ENCODE assay signal across 21 mouse cellular contexts in the genomic region with DNA sequence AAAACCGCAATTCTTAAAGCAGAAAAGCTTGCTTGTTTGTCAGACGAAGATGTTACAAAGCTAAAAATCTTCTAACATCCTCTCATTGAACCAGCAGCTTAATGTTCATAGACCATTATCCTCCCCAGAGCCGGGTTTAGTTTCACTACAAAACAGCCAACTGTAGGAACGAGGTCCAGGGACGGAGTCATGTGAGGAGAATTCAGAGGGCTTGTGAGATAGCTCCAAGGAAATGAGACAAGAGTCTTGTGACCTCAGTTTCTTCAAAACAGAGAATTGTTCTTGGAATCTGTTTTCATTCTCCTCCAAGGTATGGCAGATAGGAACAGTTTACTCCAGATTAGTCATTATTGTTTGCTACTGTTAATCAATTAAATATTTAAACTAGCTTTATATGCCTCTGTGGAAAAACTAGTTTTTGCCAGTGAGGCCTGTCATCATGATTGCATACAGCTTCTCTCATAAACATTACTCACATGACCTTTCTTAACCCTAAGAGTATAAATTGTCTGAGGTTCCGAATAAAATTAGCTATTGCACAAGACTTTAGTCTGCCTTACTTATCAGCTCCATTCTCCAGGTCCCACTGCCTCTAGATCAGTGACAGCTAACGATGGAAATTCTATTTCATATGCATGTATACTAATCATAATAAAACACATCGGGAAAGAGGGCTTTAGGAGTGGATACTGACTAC. TPM values are rescaled to one million over a fixed set of nuclear protein-coding genes. Genes with fewer than 3 reads are reported as not detected.
DNase-seq lines count a peak whose midpoint lies in the region; ATAC-seq and TF ChIP-seq lines count a peak whose summit lies in the region.
"Had no signal": no experiment of that assay in that cellular context is flagged by ENCODE, and none has a peak within 500 bp of the region (broad histone marks: within the 10 kb centered on the region; RNA-seq: fewer than 3 reads in every experiment).

No protein-coding gene starts in this region.

- peak; percentile 82 for DNase-seq in heart, adult 11 months
- no peak for DNase-seq in heart, postnatal 25 days (ENCODE audit: low spot score)
- DNase-seq in 416B (ENCODE audit: low read depth) (peak; percentile 40), adipocyte (ENCODE audit: low spot score) (peak; percentile 16)
- DNase-seq in left cerebral cortex, adult 2 months (ENCODE audit: extremely low spot score in 1 of 2, low spot score in 2 of 2) = no peak
- no peak for DNase-seq in cerebellum, postnatal 25 days
- no peak for DNase-seq in thymus, postnatal 14 days
- DNase-seq: adrenal gland, postnatal 25 days; cerebellum, adult 18-20 months; kidney, adult 8-10 months; kidney, postnatal 36 days; liver, embryonic 13.5 days; lung, embryonic 14.5 days; lung, postnatal 4 days; right cerebral cortex, postnatal 14 days; thymus, adult 2 months had no signal

- intact Hi-C loops in heart, postnatal 25 days (cut with DNase I) = no loop called here
- intact Hi-C loops in left cerebral cortex, adult 2 months (cut with DNase I) = loop anchor here (5.0 kb wide), 1 partner anchor 149 kb away; no protein-coding TSS in a partner anchor

- H3K27ac ChIP-seq in intestine, postnatal 0 days (ENCODE audit: low read depth, low read length) = peak overlapping the region; percentile 30; the same call in 1 of the 2 replicates
- H3K27ac ChIP-seq in left cerebral cortex, adult 2 months = no peak overlapping the region
- H3K27ac ChIP-seq: forebrain, embryonic 13.5 days; limb, embryonic 12.5 days; liver, embryonic 13.5 days had no signal

- H3K9me3 ChIP-seq in intestine, postnatal 0 days (ENCODE audit: control insufficient read depth) = no peaks in the 10 kb centered on the region
- H3K9me3 ChIP-seq: forebrain, embryonic 13.5 days; limb, embryonic 12.5 days; liver, embryonic 13.5 days had no signal

- H3K36me3 ChIP-seq in intestine, postnatal 0 days (ENCODE audit: control insufficient read depth, insufficient read depth) = no peaks in the 10 kb centered on the region; the same call in 1 of the 2 replicates
- H3K36me3 ChIP-seq: limb, embryonic 12.5 days; liver, embryonic 13.5 days had no signal

- WGBS in intestine, postnatal 0 days = 41% methylated on average over 8 of the region's 8 CpGs

- peak; percentile 80 for ATAC-seq in intestine, postnatal 0 days
- ATAC-seq: forebrain, embryonic 13.5 days; hindbrain, embryonic 16.5 days; midbrain, embryonic 16.5 days had no signal

- H3K9ac ChIP-seq in intestine, postnatal 0 days (ENCODE audit: low read depth, low read length) = no peak overlapping the region
- H3K9ac ChIP-seq: forebrain, embryonic 13.5 days; limb, embryonic 12.5 days; liver, embryonic 13.5 days; lung, embryonic 14.5 days had no signal

- H3K4me1 ChIP-seq in intestine, postnatal 0 days (replicated peaks; ENCODE audit: control insufficient read depth, insufficient read depth, low read length) = 0 out of 2 replicates have a peak, but pooled peaks cover 7% of the 10 kb centered on the region
- H3K4me1 ChIP-seq: liver, embryonic 13.5 days had no signal

- H3K27me3 ChIP-seq in intestine, postnatal 0 days (replicated peaks; ENCODE audit: control insufficient read depth, insufficient read depth, low read length) = no peaks in the 10 kb centered on the region
- H3K27me3 ChIP-seq: forebrain, embryonic 13.5 days; limb, embryonic 12.5 days; liver, embryonic 13.5 days had no signal

- TF ChIP-seq CTCF in intestine, postnatal 0 days (IDR thresholded peaks at IDR 0.05; ENCODE audit: low read depth) = no peak
- TF ChIP-seq CTCF in left cerebral cortex, adult 2 months (IDR thresholded peaks at IDR 0.05) = no peak

- H3K4me3 ChIP-seq in intestine, postnatal 0 days (ENCODE audit: low read depth, low read length) = no peak overlapping the region
- H3K4me3 ChIP-seq in left cerebral cortex, adult 2 months = no peak overlapping the region
- H3K4me3 ChIP-seq: forebrain, embryonic 13.5 days; limb, embryonic 12.5 days; liver, embryonic 13.5 days had no signal

- 0 out of 2 replicates have a peak overlapping the region, but pooled peaks have one; percentile 4 for H3K4me2 ChIP-seq in intestine, postnatal 0 days (replicated peaks; ENCODE audit: low read depth)
- H3K4me2 ChIP-seq: forebrain, embryonic 13.5 days; limb, embryonic 12.5 days; liver, embryonic 13.5 days; lung, embryonic 14.5 days had no signal

RNA-seq across cellular contexts. Expression of gene Car8, which starts 25.8 kb away (rescaled TPM):
- total RNA-seq in heart, postnatal 25 days (2021) = 10 to 100 TPM; 10.8 to 11.7 TPM
- polyA plus RNA-seq in intestine, postnatal 0 days (2015; fragmentation: Nextera tagmentation; extraction: Ambion mirVana) = 27.3 and 29.0 TPM in 2 replicates
- total RNA-seq in left cerebral cortex, adult 2 months (2021) = 1 to 10 TPM; 6.8 to 8.4 TPM

Comparison
In these comparisons a context has a peak if more than half of its experiments do, and no peak if none do; other contexts are left out.
1. DNase-seq: peak in heart, adult 11 months (single experiment), 416B (single experiment) and adipocyte (single experiment); none in heart, postnatal 25 days (single experiment), left cerebral cortex, adult 2 months (0 of 2), cerebellum, postnatal 25 days (0 of 2) and thymus, postnatal 14 days (single experiment).